18 mouse cellular contexts compared by ENCODE assay signal in genomic region chr10:42845480-42845879, GRCm38 (mm10). TPM values are rescaled to one million over a fixed set of nuclear protein-coding genes. Genes with fewer than 3 reads are reported as not detected.
DNase-seq lines count a peak whose midpoint lies in the region; ATAC-seq and TF ChIP-seq lines count a peak whose summit lies in the region.
"Had no signal": no experiment of that assay in that cellular context is flagged by ENCODE, and none has a peak within 500 bp of the region (broad histone marks: within the 10 kb centered on the region; RNA-seq: fewer than 3 reads in every experiment).

No protein-coding gene starts in this region.

- dilution Hi-C loops in CH12.LX (cut with MboI; ENCODE audit: extremely low pct_ligation_motif_present, extremely low pct_unique_long_range_greater_than_20kb, low sequenced_read_pairs): no loop called here

- in situ Hi-C loops in CH12.LX (cut with MboI; ENCODE audit: low pct_ligation_motif_present, low pct_unique_long_range_greater_than_20kb, low sequenced_read_pairs): no loop called here

- H3K4me3 ChIP-seq in CH12.LX (replicated peaks in 1 of 3; ENCODE audit: low read depth in 2 of 3, low read length in 2 of 3, poor library complexity in 1 of 3): no peak overlapping the region
- no peak overlapping the region for H3K4me3 ChIP-seq in hindbrain, embryonic 16.5 days (ENCODE audit: low read length)

- no peak for TF ChIP-seq POLR2A in CH12.LX (IDR thresholded peaks at IDR 0.05; ENCODE audit: low read depth, low read length)

- 47% methylated on average over 1 of the region's 1 CpGs for WGBS in hindbrain, embryonic 16.5 days

- H3K27me3 ChIP-seq in CH12.LX (replicated peaks): no peaks in the 10 kb centered on the region
- no peaks in the 10 kb centered on the region for H3K27me3 ChIP-seq in hindbrain, embryonic 16.5 days (replicated peaks; ENCODE audit: control insufficient read depth, insufficient read depth, low read length)
- H3K27me3 ChIP-seq: Patski had no signal

- no peak for TF ChIP-seq EP300 in CH12.LX (IDR thresholded peaks at IDR 0.05; ENCODE audit: low read length)

- no peak for ATAC-seq in hindbrain, embryonic 16.5 days
- ATAC-seq: activated CD4-positive, CD25-positive, alpha-beta regulatory T cell, adult 4 months; CD4-positive, CD25-positive, alpha-beta regulatory T cell, adult 4 months; Patski had no signal

- no peaks in the 10 kb centered on the region for H3K79me2 ChIP-seq in CH12.LX (replicated peaks; ENCODE audit: control insufficient read depth, extremely low read depth, insufficient read depth, poor library complexity, severe bottlenecking)

- peaks cover 0 to 7% of the 10 kb centered on the region in 2 experiments for H3K36me3 ChIP-seq in CH12.LX (replicated peaks in 1 of 2; ENCODE audit: control insufficient read depth in 1 of 2, insufficient read depth in 1 of 2, low read length in 1 of 2)
- no peaks in the 10 kb centered on the region for H3K36me3 ChIP-seq in hindbrain, embryonic 16.5 days (ENCODE audit: control insufficient read depth, insufficient read depth, low read length)
- H3K36me3 ChIP-seq: G1E had no signal

- H3K9me3 ChIP-seq in CH12.LX (replicated peaks; ENCODE audit: low read length): peaks cover 2% of the 10 kb centered on the region
- no peaks in the 10 kb centered on the region for H3K9me3 ChIP-seq in hindbrain, embryonic 16.5 days (ENCODE audit: control insufficient read depth, low read length)
- H3K9me3 ChIP-seq: G1E had no signal

- no peak overlapping the region for H3K4me2 ChIP-seq in CH12.LX (ENCODE audit: insufficient read depth, low read depth, poor library complexity, severe bottlenecking)
- H3K4me2 ChIP-seq in hindbrain, embryonic 16.5 days (ENCODE audit: low read length): no peak overlapping the region

- no peak overlapping the region for H3K27ac ChIP-seq in CH12.LX (ENCODE audit: insufficient read depth, low read depth)
- no peak overlapping the region for H3K27ac ChIP-seq in hindbrain, embryonic 16.5 days (ENCODE audit: low read depth, low read length)

- no peak for TF ChIP-seq CTCF in CH12.LX (conservative IDR thresholded peaks at IDR 0.05 in 1 of 2, IDR thresholded peaks at IDR 0.05 in 1 of 2; ENCODE audit: low read depth in 2 of 2, low read length in 2 of 2)

- no peak for TF ChIP-seq RAD21 in CH12.LX (IDR thresholded peaks at IDR 0.05; ENCODE audit: low read depth, low read length)

- no peak overlapping the region for H3K9ac ChIP-seq in CH12.LX (ENCODE audit: insufficient read depth, low read depth)
- H3K9ac ChIP-seq in hindbrain, embryonic 16.5 days (ENCODE audit: low read depth, low read length): no peak overlapping the region

- peaks cover 2 to 42% of the 10 kb centered on the region in 2 experiments; a peak in 3 of 4 replicates for H3K4me1 ChIP-seq in CH12.LX (ENCODE audit: control insufficient read depth in 1 of 2, insufficient read depth in 2 of 2)
- no peaks in the 10 kb centered on the region for H3K4me1 ChIP-seq in hindbrain, embryonic 16.5 days (ENCODE audit: control insufficient read depth, insufficient read depth, low read depth, low read length)

- DNase-seq in CH12.LX (ENCODE audit: extremely low read depth): peak; percentile 46
- DNase-seq: adrenal gland, adult 2 months; adrenal gland, adult 8-10 months; adrenal gland, postnatal 10 days; adrenal gland, postnatal 14 days; adrenal gland, postnatal 25 days; adrenal gland, postnatal 36 days; B cell, adult 2 months; cerebellum, adult 11 months; cerebellum, adult 11-12 months; cerebellum, adult 18-20 months; cerebellum, adult 2 months; cerebellum, adult 8-10 months had no signal

TF ChIP-seq in CH12.LX, 34 proteins besides CTCF, POLR2A, EP300 and RAD21:
- TF ChIP-seq HCFC1 (IDR thresholded peaks at IDR 0.05; ENCODE audit: low read depth, low read length): peak; percentile 22; the same call in 1 of the 2 replicates
- peak; percentile 97 for TF ChIP-seq CHD1 (IDR thresholded peaks at IDR 0.05; ENCODE audit: low read depth, low read length)
- no peak for TF ChIP-seq ELF1 (IDR thresholded peaks at IDR 0.05; ENCODE audit: low read depth, low read length)
- TF ChIP-seq TBP (conservative IDR thresholded peaks at IDR 0.05; ENCODE audit: low read depth, low read length): no peak
- TF ChIP-seq UBTF (IDR thresholded peaks at IDR 0.05; ENCODE audit: low read depth, low read length): no peak
- no peak for TF ChIP-seq NELFE (IDR thresholded peaks at IDR 0.05; ENCODE audit: low read depth, low read length)
- peak; percentile 31; the same call in 1 of the 2 replicates for TF ChIP-seq TCF12 (IDR thresholded peaks at IDR 0.05; ENCODE audit: low read depth, low read length)
- no peak for TF ChIP-seq ZKSCAN1 (IDR thresholded peaks at IDR 0.05; ENCODE audit: borderline replicate concordance, low read depth, low read length)
- no peak for TF ChIP-seq MYC (IDR thresholded peaks at IDR 0.05; ENCODE audit: low read depth, low read length)
- no peak for TF ChIP-seq PAX5 (IDR thresholded peaks at IDR 0.05; ENCODE audit: low read length)
- no peak for TF ChIP-seq ZC3H11A (IDR thresholded peaks at IDR 0.05; ENCODE audit: low read depth, low read length)
- TF ChIP-seq ZMIZ1 (IDR thresholded peaks at IDR 0.05; ENCODE audit: low read depth, low read length): no peak
- peak; percentile 81 for TF ChIP-seq MEF2A (IDR thresholded peaks at IDR 0.05; ENCODE audit: borderline replicate concordance, low read depth, low read length)
- no peak for TF ChIP-seq MAZ (IDR thresholded peaks at IDR 0.05; ENCODE audit: low read depth, low read length)
- no peak for TF ChIP-seq NRF1 (IDR thresholded peaks at IDR 0.05; ENCODE audit: low read depth, low read length)
- no peak for TF ChIP-seq GABPA (IDR thresholded peaks at IDR 0.05; ENCODE audit: insufficient replicate concordance, low read depth, low read length)

RNA-seq across cellular contexts. Expression of gene Scml4, which starts 14.7 kb away (rescaled TPM):
- 2.3 and 3.3 TPM in 2 replicates for total RNA-seq in CH12.LX (2012; rRNA removed)
- total RNA-seq in CH12.LX (2014; rRNA removed): 2.4 and 3.0 TPM in 2 replicates
- 2.7 and 3.6 TPM in 2 replicates for polyA plus RNA-seq in CH12.LX (2012; ENCODE audit: insufficient read length, low read depth)
- polyA plus RNA-seq in hindbrain, embryonic 16.5 days (2015; fragmentation: Nextera tagmentation; extraction: Ambion mirVana): 9.1 and 11.6 TPM in 2 replicates
- total RNA-seq: G1E had no signal
- polyA plus RNA-seq: G1E had no signal
